Mouse (Mus musculus) erythroblast, embryonic 14.5 days (primary cell): ENCODE results near the gene Serpina3c.

Source experiments
- GATA1 ChIP-seq: IDR thresholded peaks from 2 replicates; pipeline ENCODE4 v1.6.1; 2012; ENCODE audit warnings: low read length, inconsistent platforms, mixed read lengths
- TAL1 ChIP-seq: IDR thresholded peaks from 3 replicates; pipeline ENCODE4 v1.6.1; 2012; ENCODE audit warnings: low read length, inconsistent platforms, mixed read lengths

DNA sequence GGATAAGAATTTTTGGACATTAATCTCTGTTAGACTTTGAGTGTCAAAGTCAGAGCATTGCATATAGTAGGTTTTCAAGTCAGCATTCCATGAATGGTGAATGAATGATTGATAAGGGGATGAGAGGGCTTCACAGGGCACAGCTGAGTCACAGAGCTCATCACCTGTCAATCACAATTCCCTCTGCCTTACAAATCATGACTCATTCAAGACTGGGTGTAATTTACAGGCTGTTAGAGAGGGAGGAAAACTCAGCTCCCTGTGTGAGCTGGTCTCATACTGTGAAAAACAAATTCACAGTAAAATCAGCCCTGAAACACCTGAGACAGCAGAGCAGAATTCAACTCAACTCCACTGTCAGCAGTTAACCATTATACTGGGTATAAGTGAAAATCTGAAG lies 37.2 kb upstream of the Serpina3c start:
- TF ChIP-seq GATA1 (no peak), TAL1 (no peak)
